Mouse (Mus musculus) limb, embryonic 12.5 days (tissue): ENCODE measurements around the gene Map3k21. TPM values are rescaled to one million over a fixed set of nuclear protein-coding genes. Genes with fewer than 3 reads are reported as not detected.

Experiments used
- ATAC-seq: fragments of 200-750 bp; cut with Nextera tagmentation; 2 replicates; pipeline ENCODE4 v1.8.0; 2017; ENCODE audit warnings: low read depth, moderate TSS enrichment; ENCODE audit not compliant: insufficient number of reproducible peaks, insufficient read depth, low FRiP score, low TSS enrichment
- H3K27ac ChIP-seq: fragments of 300-500 bp; sonication (generic); 2 replicates; pipeline ENCODE4 v1.5.1; 2016; ENCODE audit warnings: mild to moderate bottlenecking, moderate library complexity
- H3K27me3 ChIP-seq: fragments of 300-500 bp; sonication (generic); 2 replicates; pipeline ENCODE4 v1.6.1; 2016; ENCODE audit warnings: mild to moderate bottlenecking, moderate library complexity
- H3K36me3 ChIP-seq: fragments of 300-500 bp; sonication (generic); 2 replicates; pipeline ENCODE4 v1.6.1; 2016; ENCODE audit warnings: mild to moderate bottlenecking, moderate library complexity
- H3K4me1 ChIP-seq: fragments of 300-500 bp; sonication (generic); replicated peaks from 2 replicates; pipeline ENCODE4 v1.6.1; 2016
- H3K4me2 ChIP-seq: fragments of 300-500 bp; sonication (generic); 2 replicates; pipeline ENCODE4 v1.6.1; 2016; ENCODE audit warnings: mild to moderate bottlenecking, moderate library complexity
- H3K4me3 ChIP-seq: fragments of 300-500 bp; sonication (generic); replicated peaks from 2 replicates; pipeline ENCODE4 v1.5.1; 2016; ENCODE audit warnings: mild to moderate bottlenecking
- H3K9ac ChIP-seq: fragments of 300-500 bp; sonication (generic); replicated peaks from 2 replicates; pipeline ENCODE4 v1.6.1; 2016; ENCODE audit warnings: mild to moderate bottlenecking, moderate library complexity
- H3K9me3 ChIP-seq: fragments of 300-500 bp; sonication (generic); 2 replicates; pipeline ENCODE4 v1.6.1; 2016; ENCODE audit warnings: mild to moderate bottlenecking, moderate library complexity
- WGBS: fragments of 180-500 bp; shearing (Covaris S2); methylation state at CpG from one replicate; pipeline ENCODE4 v1.1.7; 2016; 5-methylcytosine and 5-hydroxymethylcytosine counted together
- polyA plus RNA-seq: library from polyadenylated mRNA; unstranded; fragments of >200 nt; fragmentation: Nextera tagmentation; extraction: Ambion mirVana; gene quantifications from 2 replicates; pipeline ENCODE4 v1.2.1, GENCODE M21; 2016

Map3k21 gene
- polyA plus RNA-seq, 1 experiment from 2014 or later: 0.06 TPM

GRCm38 (mm10) chr8:125889920-125890319 lies 20.3 kb upstream of the Map3k21 start:
- Histone ChIP-seq H3K9ac (no peak overlapping the region), H3K4me3 (no peak overlapping the region), H3K4me2 (no peak overlapping the region), H3K9me3 (no peaks in the 10 kb centered on the region), H3K27ac (no peak overlapping the region), H3K27me3 (peaks cover 5% of the 10 kb centered on the region; the same call in 1 of the 2 replicates), H3K4me1 (no peaks in the 10 kb centered on the region), H3K36me3 (no peaks in the 10 kb centered on the region)
- no peak for ATAC-seq
- WGBS: 78% methylated on average over 3 of the region's 3 CpGs

DNA sequence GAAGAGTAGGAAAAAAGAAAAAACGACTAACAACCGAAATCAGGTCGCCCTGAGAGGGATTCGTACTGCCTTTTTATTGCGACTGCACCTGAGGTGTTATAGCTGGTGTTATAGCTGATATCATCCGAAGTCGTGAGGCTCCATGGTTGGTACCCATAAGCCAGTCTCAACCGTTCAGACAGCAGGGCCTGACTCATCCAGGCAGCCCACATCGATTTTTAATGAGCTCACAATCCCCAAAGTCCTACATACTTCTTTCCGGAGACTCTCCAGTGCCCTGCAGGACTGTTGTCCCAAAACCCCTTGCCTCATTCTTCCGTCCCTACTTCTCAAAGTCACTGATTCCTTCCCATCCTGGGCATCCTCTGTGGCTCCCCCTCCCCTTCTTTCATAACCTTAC lies 12.9 kb upstream of the Map3k21 start:
- ATAC-seq: no peak
- Histone ChIP-seq H3K27ac (no peak overlapping the region), H3K9me3 (no peaks in the 10 kb centered on the region), H3K4me2 (no peak overlapping the region), H3K4me3 (no peak overlapping the region), H3K4me1 (peaks cover 8% of the 10 kb centered on the region), H3K9ac (no peak overlapping the region), H3K27me3 (peaks cover 35% of the 10 kb centered on the region), H3K36me3 (no peaks in the 10 kb centered on the region)
- WGBS: 55% methylated on average over 11 of the region's 11 CpGs

- ATAC-seq: no peak; the same call in 1 of the 2 replicates
- Histone ChIP-seq H3K9me3 (no peaks in the 10 kb centered on the region), H3K36me3 (no peaks in the 10 kb centered on the region), H3K4me2 (peak within 1 kb of the TSS; percentile 59), H3K27me3 (peaks cover 35% of the 10 kb centered on the region), H3K9ac (0 out of 2 replicates have a peak within 1 kb of the TSS, but pooled peaks have one; percentile 18), H3K27ac (no peak within 1 kb of the TSS), H3K4me1 (peaks cover 14% of the 10 kb centered on the region), H3K4me3 (peak within 1 kb of the TSS; percentile 37)
- 7% methylated on average over 44 of the region's 44 CpGs for WGBS
These were observed 12.1 kb upstream of the Map3k21 start, which contains the start of gene Pcnx2 for GRCm38 (mm10) chr8:125897868-125898788. Pcnx2 (minus strand) TSS chr8:125898317.

- Histone ChIP-seq H3K9me3 (no peaks in the 10 kb centered on the region), H3K27ac (no peak overlapping the region), H3K4me2 (no peak overlapping the region), H3K4me1 (peaks cover 14% of the 10 kb centered on the region), H3K36me3 (no peaks in the 10 kb centered on the region), H3K4me3 (no peak overlapping the region), H3K9ac (no peak overlapping the region), H3K27me3 (peaks cover 35% of the 10 kb centered on the region)
- under 1% methylated on average over 6 of the region's 6 CpGs for WGBS
- ATAC-seq: no peak
These were observed 11.4 kb upstream of the Map3k21 start for GRCm38 (mm10) chr8:125898899-125899298.

DNA sequence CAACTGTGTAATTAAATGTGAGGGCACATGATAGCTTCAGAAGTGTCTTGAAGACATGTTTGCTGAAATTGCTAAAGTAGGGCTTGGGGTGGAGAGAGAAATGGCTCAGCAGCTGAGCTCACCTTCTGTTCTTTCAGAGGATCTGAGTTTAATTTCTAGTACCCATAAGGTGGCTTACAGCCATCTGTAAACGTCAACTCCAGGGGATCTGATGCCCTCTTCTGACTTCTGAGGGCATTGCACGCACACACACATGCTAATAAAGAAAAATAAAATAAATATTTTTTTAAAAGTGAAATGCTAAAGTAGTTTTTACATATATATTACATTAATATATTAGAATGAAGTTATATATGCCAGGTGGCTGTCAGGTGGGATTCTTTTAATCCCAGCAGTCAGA lies 9.1 kb upstream of the Map3k21 start:
- Histone ChIP-seq H3K9ac (no peak overlapping the region), H3K9me3 (no peaks in the 10 kb centered on the region), H3K36me3 (no peaks in the 10 kb centered on the region), H3K27ac (no peak overlapping the region), H3K4me1 (peaks cover 14% of the 10 kb centered on the region), H3K27me3 (peaks cover 36% of the 10 kb centered on the region), H3K4me3 (no peak overlapping the region), H3K4me2 (no peak overlapping the region)
- 21% methylated on average over 2 of the region's 2 CpGs for whole genome bisulfite sequencing
- no peak for ATAC-seq

- Histone ChIP-seq H3K27me3 (peaks cover 26% of the 10 kb centered on the region), H3K4me1 (peaks cover 14% of the 10 kb centered on the region), H3K4me3 (no peak overlapping the region)
These were observed 7.7 kb upstream of the Map3k21 start for GRCm38 (mm10) chr8:125902521-125902920.

GRCm38 (mm10) chr8:125905341-125905740 lies 4.9 kb upstream of the Map3k21 start:
- Histone ChIP-seq H3K4me2 (no peak overlapping the region), H3K36me3 (no peaks in the 10 kb centered on the region), H3K27ac (no peak overlapping the region), H3K9me3 (0 out of 2 replicates have a peak, but pooled peaks cover 5% of the 10 kb centered on the region), H3K4me1 (peaks cover 11% of the 10 kb centered on the region), H3K27me3 (peaks cover 37% of the 10 kb centered on the region), H3K4me3 (no peak overlapping the region), H3K9ac (no peak overlapping the region)
- no peak for ATAC-seq
- 74% methylated on average over 2 of the region's 2 CpGs for WGBS

More at GRCm38 (mm10) chr8:125902521-125902920, 7.7 kb upstream of the Map3k21 start:
- ATAC-seq: no peak
- no peak overlapping the region for H3K27ac ChIP-seq
- H3K9ac ChIP-seq: no peak overlapping the region
- no peak overlapping the region for H3K4me2 ChIP-seq
- H3K9me3 ChIP-seq: 0 out of 2 replicates have a peak, but pooled peaks cover 5% of the 10 kb centered on the region
- WGBS: 60% methylated on average over 3 of the region's 3 CpGs
- H3K36me3 ChIP-seq: no peaks in the 10 kb centered on the region

GRCm38 (mm10) chr8:125907311-125907710 lies 2.9 kb upstream of the Map3k21 start:
- H3K4me3 ChIP-seq: no peak overlapping the region
- H3K4me2 ChIP-seq: no peak overlapping the region
- 65% methylated on average over 2 of the region's 2 CpGs for WGBS
- H3K27me3 ChIP-seq: peaks cover 57% of the 10 kb centered on the region
- H3K9me3 ChIP-seq: 0 out of 2 replicates have a peak, but pooled peaks cover 5% of the 10 kb centered on the region
- H3K36me3 ChIP-seq: no peaks in the 10 kb centered on the region
- H3K4me1 ChIP-seq: peaks cover 22% of the 10 kb centered on the region
- no peak overlapping the region for H3K27ac ChIP-seq
- no peak overlapping the region for H3K9ac ChIP-seq
- no peak for ATAC-seq

GRCm38 (mm10) chr8:125909661-125910364 lies 437 bp upstream of the Map3k21 start:
- Histone ChIP-seq H3K9me3 (0 out of 2 replicates have a peak, but pooled peaks cover 5% of the 10 kb centered on the region), H3K4me2 (peak overlapping the region; percentile 100), H3K27me3 (peaks cover 75% of the 10 kb centered on the region), H3K9ac (peak overlapping the region; percentile 54; the same call in 1 of the 2 replicates), H3K36me3 (no peaks in the 10 kb centered on the region), H3K4me3 (peak overlapping the region; percentile 60), H3K4me1 (peaks cover 20% of the 10 kb centered on the region), H3K27ac (no peak overlapping the region)
- 4% methylated on average over 30 of the region's 30 CpGs for WGBS
- no peak for ATAC-seq

DNA sequence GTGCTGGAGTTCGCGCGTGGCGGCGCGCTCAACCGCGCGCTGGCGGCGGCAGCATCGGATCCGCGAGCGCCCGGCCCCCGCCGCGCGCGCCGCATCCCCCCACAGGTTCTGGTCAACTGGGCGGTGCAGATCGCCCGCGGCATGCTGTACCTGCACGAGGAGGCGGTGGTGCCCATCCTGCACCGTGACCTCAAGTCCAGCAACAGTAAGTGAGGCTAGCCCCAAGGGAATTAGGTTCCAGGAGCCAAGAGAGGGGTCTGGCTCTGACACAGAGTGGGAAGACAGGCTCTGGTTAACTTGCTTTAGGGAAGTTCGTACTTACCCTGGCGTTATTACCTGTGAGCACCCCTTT lies 955 bp downstream of the Map3k21 start:
- peaks cover 81% of the 10 kb centered on the region for H3K27me3 ChIP-seq
- peak overlapping the region; percentile 54 for H3K9ac ChIP-seq
- no peak for ATAC-seq
- H3K27ac ChIP-seq: no peak overlapping the region
- WGBS: 2% methylated on average over 30 of the region's 31 CpGs
- H3K4me2 ChIP-seq: peak overlapping the region; percentile 100
- H3K9me3 ChIP-seq: 0 out of 2 replicates have a peak, but pooled peaks cover 5% of the 10 kb centered on the region
- no peaks in the 10 kb centered on the region for H3K36me3 ChIP-seq
- peaks cover 20% of the 10 kb centered on the region for H3K4me1 ChIP-seq
- H3K4me3 ChIP-seq: peak overlapping the region; percentile 60

- WGBS: 85% methylated on average over 4 of the region's 4 CpGs
- Histone ChIP-seq H3K27ac (no peak overlapping the region), H3K36me3 (no peaks in the 10 kb centered on the region), H3K9ac (no peak overlapping the region), H3K4me2 (no peak overlapping the region), H3K27me3 (peaks cover 79% of the 10 kb centered on the region), H3K4me3 (no peak overlapping the region), H3K9me3 (no peaks in the 10 kb centered on the region), H3K4me1 (peaks cover 20% of the 10 kb centered on the region)
- no peak for ATAC-seq
These were observed 3.0 kb downstream of the Map3k21 start for GRCm38 (mm10) chr8:125913206-125913605.
